Mouse (Mus musculus) heart, embryonic 10.5 days (tissue): Measurements from ENCODE around the gene Gins3. TPM values are rescaled to one million over a fixed set of nuclear protein-coding genes. Genes with fewer than 3 reads are reported as not detected.

Experiments used
- DNase-seq: peaks from one replicate; pipeline ENCODE4 v3.0.0-alpha.2; 2017; ENCODE audit warnings: low spot score
- H3K27ac ChIP-seq: fragments of 300-500 bp; sonication (generic); 2 replicates; pipeline ENCODE4 v1.5.1; 2016; ENCODE audit warnings: mild to moderate bottlenecking
- H3K27me3 ChIP-seq: fragments of 300-500 bp; sonication (generic); 2 replicates; pipeline ENCODE4 v1.6.1; 2016; ENCODE audit warnings: mild to moderate bottlenecking; ENCODE audit not compliant: poor library complexity, insufficient read depth, severe bottlenecking
- H3K36me3 ChIP-seq: fragments of 300-500 bp; sonication (generic); 2 replicates; pipeline ENCODE4 v1.6.1; 2016; ENCODE audit warnings: mild to moderate bottlenecking, moderate library complexity
- H3K4me1 ChIP-seq: fragments of 300-500 bp; sonication (generic); 2 replicates; pipeline ENCODE4 v1.6.1; 2016; ENCODE audit warnings: mild to moderate bottlenecking
- H3K4me3 ChIP-seq: fragments of 300-500 bp; sonication (generic); 2 replicates; pipeline ENCODE4 v1.5.1; 2016; ENCODE audit warnings: mild to moderate bottlenecking, moderate library complexity
- H3K9me3 ChIP-seq: fragments of 300-500 bp; sonication (generic); 2 replicates; pipeline ENCODE4 v1.6.1; 2016; ENCODE audit warnings: mild to moderate bottlenecking, moderate library complexity
- WGBS: fragments of 180-500 bp; shearing (Covaris S2); methylation state at CpG from one replicate; pipeline ENCODE4 v1.1.7; 2016; 5-methylcytosine and 5-hydroxymethylcytosine counted together
- polyA plus RNA-seq: library from polyadenylated mRNA; unstranded; fragments of >200 nt; fragmentation: Nextera tagmentation; extraction: Ambion mirVana; gene quantifications from 2 replicates; pipeline ENCODE4 v1.2.1, GENCODE M21; 2016

Gene Gins3
- polyA plus RNA-seq, 1 experiment from 2014 or later, result 20.7 TPM

GRCm38 (mm10) chr8:95607210-95607609, 26.0 kb upstream of the Gins3 start:
- no peaks in the 10 kb centered on the region for H3K36me3 ChIP-seq
- H3K4me3 ChIP-seq, result no peak overlapping the region
- no peaks in the 10 kb centered on the region for H3K9me3 ChIP-seq
- peak overlapping the region; percentile 65 for H3K27ac ChIP-seq
- no peak for DNase-seq
- WGBS, result 34% methylated on average over 9 of the region's 9 CpGs
- no peaks in the 10 kb centered on the region for H3K27me3 ChIP-seq
- H3K4me1 ChIP-seq, result peaks cover 9% of the 10 kb centered on the region

- DNase-seq, result no peak
- Histone ChIP-seq H3K4me3 (no peak overlapping the region), H3K4me1 (peaks cover 19% of the 10 kb centered on the region), H3K36me3 (no peaks in the 10 kb centered on the region), H3K27ac (no peak overlapping the region), H3K9me3 (no peaks in the 10 kb centered on the region), H3K27me3 (peaks cover 8% of the 10 kb centered on the region; the same call in 1 of the 2 replicates)
- WGBS, result 81% methylated on average over 5 of the region's 5 CpGs
These were observed 23.8 kb upstream of the Gins3 start for GRCm38 (mm10) chr8:95609406-95609805.

DNA sequence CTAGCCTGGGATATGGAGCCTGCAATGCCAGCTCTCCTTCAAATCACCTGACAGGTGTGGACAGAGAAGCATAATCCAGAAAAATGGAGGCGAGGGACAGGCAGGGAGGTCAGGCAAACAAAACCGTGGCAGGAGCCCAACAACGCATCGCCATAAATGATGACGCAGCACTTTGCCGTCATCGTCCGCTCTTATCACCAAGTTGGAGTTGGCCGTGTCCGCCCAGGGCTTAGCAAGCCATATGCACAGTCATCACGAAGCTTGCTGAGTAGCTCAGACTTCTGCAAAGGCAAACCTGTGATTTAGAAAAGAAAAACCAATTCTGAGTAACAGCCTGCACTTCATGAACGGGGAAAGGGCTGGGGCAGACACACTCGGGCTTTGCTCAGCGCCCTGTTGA, 22.5 kb upstream of the Gins3 start:
- no peak for DNase-seq
- H3K36me3 ChIP-seq, result no peaks in the 10 kb centered on the region
- no peaks in the 10 kb centered on the region for H3K9me3 ChIP-seq
- H3K4me3 ChIP-seq, result no peak overlapping the region
- 79% methylated on average over 14 of the region's 14 CpGs for WGBS
- no peak overlapping the region for H3K27ac ChIP-seq
- peaks cover 19% of the 10 kb centered on the region for H3K4me1 ChIP-seq
- peaks cover 8% of the 10 kb centered on the region; the same call in 1 of the 2 replicates for H3K27me3 ChIP-seq

GRCm38 (mm10) chr8:95611769-95612168, 21.5 kb upstream of the Gins3 start:
- WGBS, result 67% methylated on average over 5 of the region's 5 CpGs
- H3K36me3 ChIP-seq, result no peaks in the 10 kb centered on the region
- H3K4me3 ChIP-seq, result peak overlapping the region; percentile 31; the same call in 1 of the 2 replicates
- peaks cover 8% of the 10 kb centered on the region; the same call in 1 of the 2 replicates for H3K27me3 ChIP-seq
- DNase-seq, result no peak
- H3K9me3 ChIP-seq, result no peaks in the 10 kb centered on the region
- H3K27ac ChIP-seq, result 0 out of 2 replicates have a peak overlapping the region, but pooled peaks have one; percentile 52
- H3K4me1 ChIP-seq, result peaks cover 19% of the 10 kb centered on the region

GRCm38 (mm10) chr8:95616383-95616782, 16.9 kb upstream of the Gins3 start:
- H3K36me3 ChIP-seq, result no peaks in the 10 kb centered on the region
- no peak for DNase-seq
- WGBS, result 83% methylated on average over 7 of the region's 7 CpGs

DNA sequence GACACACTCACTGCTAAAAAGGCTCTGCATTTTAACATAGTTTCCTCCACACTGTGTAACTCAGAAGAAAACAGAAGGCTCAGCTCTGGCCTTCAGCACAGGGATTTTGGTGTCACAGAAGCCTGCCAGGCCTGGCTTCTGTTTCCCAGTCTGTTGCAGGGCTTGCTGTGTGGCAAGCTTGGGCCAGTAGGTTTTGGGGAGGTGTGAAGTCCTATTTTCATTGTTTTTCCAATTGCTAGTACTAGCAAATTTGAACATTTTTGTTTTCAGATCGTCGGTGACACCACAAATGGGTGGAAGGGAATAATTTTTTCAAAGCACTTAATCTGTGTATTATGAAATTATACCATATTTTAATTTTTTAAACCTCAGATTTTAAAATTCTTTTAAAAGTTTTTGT, 13.2 kb upstream of the Gins3 start:
- H3K9me3 ChIP-seq, result no peaks in the 10 kb centered on the region
- peaks cover 3% of the 10 kb centered on the region; the same call in 1 of the 2 replicates for H3K4me1 ChIP-seq
- 0 out of 2 replicates have a peak, but pooled peaks cover 4% of the 10 kb centered on the region for H3K27me3 ChIP-seq
- H3K36me3 ChIP-seq, result no peaks in the 10 kb centered on the region
- 86% methylated on average over 2 of the region's 2 CpGs for WGBS
- no peak overlapping the region for H3K4me3 ChIP-seq
- no peak for DNase-seq
- no peak overlapping the region for H3K27ac ChIP-seq

More at GRCm38 (mm10) chr8:95616383-95616782, 16.9 kb upstream of the Gins3 start:
- no peak overlapping the region for H3K27ac ChIP-seq
- no peaks in the 10 kb centered on the region for H3K9me3 ChIP-seq
- peaks cover 14% of the 10 kb centered on the region for H3K4me1 ChIP-seq
- peaks cover 8% of the 10 kb centered on the region; the same call in 1 of the 2 replicates for H3K27me3 ChIP-seq
- H3K4me3 ChIP-seq, result no peak overlapping the region

DNA sequence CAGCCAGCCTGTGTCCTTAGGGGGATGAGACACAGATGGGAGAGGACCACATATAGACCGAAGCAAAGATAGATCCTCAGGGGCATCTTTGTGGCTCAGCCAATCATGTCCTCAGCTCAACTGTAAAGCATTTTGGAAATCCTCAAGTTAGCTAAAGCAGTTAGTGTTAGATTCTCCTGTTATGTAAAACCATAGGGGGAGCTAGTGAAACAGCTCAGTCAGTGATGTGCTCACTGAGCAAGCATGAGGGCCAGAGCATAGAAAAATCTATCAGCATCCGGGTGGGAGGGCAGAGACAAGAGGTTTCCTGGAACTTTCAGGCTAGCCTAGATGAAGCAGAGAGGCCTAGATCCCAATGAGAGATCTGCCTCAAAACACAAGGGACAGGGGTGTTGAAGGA, 8.4 kb upstream of the Gins3 start:
- Histone ChIP-seq H3K4me1 (peaks cover 3% of the 10 kb centered on the region; the same call in 1 of the 2 replicates), H3K27ac (no peak overlapping the region), H3K9me3 (no peaks in the 10 kb centered on the region), H3K4me3 (no peak overlapping the region), H3K27me3 (0 out of 2 replicates have a peak, but pooled peaks cover 14% of the 10 kb centered on the region), H3K36me3 (no peaks in the 10 kb centered on the region)
- no peak for DNase-seq
- WGBS, result 79% methylated on average over 2 of the region's 2 CpGs

DNA sequence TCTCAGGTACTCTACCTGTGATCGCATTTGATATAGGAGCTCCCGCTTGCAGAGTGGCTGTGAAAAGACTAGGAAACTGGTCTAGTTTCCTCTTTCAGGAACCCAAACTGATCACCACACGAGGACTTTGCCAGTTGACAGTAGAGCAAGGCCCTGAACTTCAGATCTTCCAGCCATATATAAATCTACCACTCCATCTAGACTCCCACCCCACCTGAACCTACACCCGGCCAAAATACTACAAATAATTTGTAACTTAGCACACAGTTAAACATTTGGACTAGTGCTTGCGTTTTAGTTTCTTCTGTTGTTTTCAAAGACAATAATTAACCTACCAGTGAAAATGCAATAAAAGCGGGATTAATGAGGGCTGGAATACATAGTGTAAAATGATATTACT, 413 bp upstream of the Gins3 start:
- H3K4me3 ChIP-seq, result peak overlapping the region; percentile 85
- H3K27me3 ChIP-seq, result 0 out of 2 replicates have a peak, but pooled peaks cover 10% of the 10 kb centered on the region
- peaks cover 3% of the 10 kb centered on the region; the same call in 1 of the 2 replicates for H3K36me3 ChIP-seq
- H3K4me1 ChIP-seq, result peaks cover 12% of the 10 kb centered on the region; the same call in 1 of the 2 replicates
- H3K9me3 ChIP-seq, result no peaks in the 10 kb centered on the region
- H3K27ac ChIP-seq, result peak overlapping the region; percentile 87; the same call in 1 of the 2 replicates
- 79% methylated on average over 6 of the region's 6 CpGs for WGBS
- no peak for DNase-seq

DNA sequence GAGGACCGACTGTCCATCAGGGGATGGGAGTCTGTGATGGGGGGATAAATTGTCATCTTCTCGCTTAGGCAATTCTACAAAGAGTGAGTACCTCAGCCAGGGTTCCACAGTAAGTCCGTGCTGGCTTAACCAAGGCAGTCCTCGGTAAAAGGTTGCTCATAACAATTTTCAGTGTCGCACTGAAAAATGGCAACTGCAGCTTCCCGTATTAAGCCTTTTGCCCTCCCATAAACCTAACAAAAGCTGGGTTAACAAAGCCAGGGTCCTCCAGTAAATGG, 749 bp downstream of the Gins3 start:
- Histone ChIP-seq H3K4me3 (peak overlapping the region; percentile 85), H3K4me1 (peaks cover 12% of the 10 kb centered on the region; the same call in 1 of the 2 replicates), H3K27me3 (no peaks in the 10 kb centered on the region), H3K9me3 (no peaks in the 10 kb centered on the region), H3K27ac (peak overlapping the region; percentile 87), H3K36me3 (peaks cover 10% of the 10 kb centered on the region)
- 8% methylated on average over 6 of the region's 6 CpGs for WGBS
- no peak for DNase-seq

- H3K36me3 ChIP-seq, result peaks cover 27% of the 10 kb centered on the region
- 86% methylated on average over 2 of the region's 2 CpGs for WGBS
- H3K4me1 ChIP-seq, result no peaks in the 10 kb centered on the region
- no peak for DNase-seq
- H3K4me3 ChIP-seq, result no peak overlapping the region
- no peaks in the 10 kb centered on the region for H3K9me3 ChIP-seq
- H3K27me3 ChIP-seq, result no peaks in the 10 kb centered on the region
- H3K27ac ChIP-seq, result no peak overlapping the region
These were observed 11.7 kb downstream of the Gins3 start for GRCm38 (mm10) chr8:95644942-95645341.

DNA sequence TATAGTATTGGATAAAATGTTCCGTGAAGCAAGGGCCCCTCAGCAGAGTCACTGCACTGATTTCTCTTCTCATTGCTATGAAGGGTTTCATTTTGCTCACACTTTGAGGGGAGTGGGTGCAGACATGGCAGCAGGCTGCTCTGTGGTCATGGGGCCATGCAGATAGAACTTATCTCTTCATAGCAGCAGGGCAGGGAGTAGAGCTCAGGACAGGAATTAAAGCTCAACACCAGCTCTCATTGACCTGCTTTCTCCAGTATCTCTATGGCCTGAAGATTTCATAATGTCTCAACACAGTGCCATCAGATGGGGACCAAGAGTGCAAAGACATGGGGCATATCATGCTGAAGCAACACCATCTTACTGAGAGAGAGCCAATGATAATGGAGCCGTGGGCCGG, 15.0 kb downstream of the Gins3 start:
- no peak for DNase-seq
- WGBS, result 74% methylated on average over 3 of the region's 3 CpGs

DNA sequence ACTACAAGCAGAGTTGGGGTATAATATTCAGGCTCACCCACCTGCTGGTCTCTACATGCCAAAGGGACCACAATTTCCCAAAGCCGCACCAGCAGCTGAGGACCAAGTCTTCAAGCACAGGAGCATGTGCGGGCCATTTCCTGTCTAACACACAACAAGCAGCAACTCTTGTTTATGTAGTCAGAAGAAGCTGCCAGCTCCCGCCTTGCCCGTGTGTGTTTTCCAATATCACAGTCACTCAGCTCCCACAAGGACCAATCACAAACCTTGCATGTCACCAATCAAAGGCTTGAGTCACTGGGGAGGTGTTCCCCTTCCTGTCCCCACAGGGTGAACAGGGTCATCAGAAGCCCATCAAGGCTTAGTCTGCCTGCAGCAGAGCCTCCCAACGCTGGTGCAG, 20.1 kb downstream of the Gins3 start:
- 71% methylated on average over 5 of the region's 5 CpGs for WGBS
- H3K36me3 ChIP-seq, result no peaks in the 10 kb centered on the region
- DNase-seq, result no peak

More for the DNA sequence above, 15.0 kb downstream of the Gins3 start:
- no peaks in the 10 kb centered on the region for H3K4me1 ChIP-seq
- no peaks in the 10 kb centered on the region for H3K9me3 ChIP-seq
- no peaks in the 10 kb centered on the region for H3K27me3 ChIP-seq
- no peak overlapping the region for H3K4me3 ChIP-seq
- H3K27ac ChIP-seq, result no peak overlapping the region
- peaks cover 11% of the 10 kb centered on the region for H3K36me3 ChIP-seq

DNA sequence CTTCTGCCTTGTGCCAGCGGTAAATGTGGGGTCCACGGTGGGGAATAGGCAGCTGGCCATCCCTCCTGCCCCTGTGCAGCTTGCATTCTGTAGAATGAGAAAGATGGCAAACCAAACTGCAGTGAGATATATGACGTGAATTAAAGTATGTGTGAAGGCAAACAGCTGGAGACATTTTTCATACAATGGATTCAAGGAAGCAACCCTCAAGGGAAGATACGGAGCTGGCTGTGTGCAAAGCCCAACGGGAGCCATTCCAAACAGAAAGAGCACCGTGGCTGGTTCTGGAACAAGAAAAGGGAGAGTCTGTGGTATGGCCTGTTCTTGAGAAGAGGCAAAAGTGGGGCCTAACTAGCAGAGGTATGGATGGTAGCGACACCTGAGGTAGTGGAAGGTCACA, 22.6 kb downstream of the Gins3 start:
- Histone ChIP-seq H3K4me3 (no peak overlapping the region), H3K9me3 (no peaks in the 10 kb centered on the region), H3K36me3 (no peaks in the 10 kb centered on the region), H3K27ac (no peak overlapping the region), H3K27me3 (no peaks in the 10 kb centered on the region), H3K4me1 (peaks cover 17% of the 10 kb centered on the region)
- WGBS, result 75% methylated on average over 7 of the region's 7 CpGs
- DNase-seq, result no peak

More for the DNA sequence above, 20.1 kb downstream of the Gins3 start:
- Histone ChIP-seq H3K9me3 (no peaks in the 10 kb centered on the region), H3K27ac (no peak overlapping the region), H3K27me3 (no peaks in the 10 kb centered on the region), H3K4me1 (peaks cover 11% of the 10 kb centered on the region; the same call in 1 of the 2 replicates), H3K4me3 (no peak overlapping the region)
